Mouse (Mus musculus): Measurements from ENCODE around the gene Gjb4. TPM values are rescaled to one million over a fixed set of nuclear protein-coding genes. Genes with fewer than 3 reads are reported as not detected.
A peak's percentile ranks its signal among the peaks of the same experiment; 100 is the strongest.

The Gjb4 gene
- total RNA-seq (2021): not detected

DNA sequence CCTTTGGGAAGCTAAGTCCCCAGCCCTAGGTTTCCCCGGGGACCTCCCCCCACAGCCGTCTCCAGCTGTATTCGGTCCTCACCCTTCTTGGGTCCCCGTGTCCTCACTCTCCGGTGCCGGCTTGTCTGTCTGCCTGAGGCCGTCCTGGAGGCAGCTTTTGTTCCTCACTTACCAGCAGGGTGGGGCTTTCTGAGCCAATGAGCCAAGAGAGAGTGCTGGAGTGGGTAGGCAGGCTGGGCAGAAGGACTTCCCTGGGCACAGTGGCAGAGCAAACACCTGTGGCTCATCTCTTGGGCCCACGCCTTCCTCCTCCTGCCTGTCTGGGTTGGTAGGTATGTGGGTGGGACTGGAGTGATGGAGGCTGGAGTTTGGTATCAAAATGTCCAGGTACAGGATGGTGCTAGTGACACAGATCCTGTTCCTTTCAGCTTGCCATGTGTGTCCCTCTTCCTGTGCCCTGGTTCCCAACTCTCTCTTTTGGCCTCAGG, at the start of gene Gjb4:
TSS of gene Gjb4 (minus strand) at position 131 of the 488 bp plus-strand sequence.
- DNase-seq: no peak
- intact Hi-C loops (cut with DNase I): no loop called here

- intact Hi-C loops (cut with DNase I): no loop called here
- no peak for DNase-seq
Measured at GRCm38 (mm10) chr4:127402614-127403013, 48.7 kb upstream of the Gjb4 start.

DNA sequence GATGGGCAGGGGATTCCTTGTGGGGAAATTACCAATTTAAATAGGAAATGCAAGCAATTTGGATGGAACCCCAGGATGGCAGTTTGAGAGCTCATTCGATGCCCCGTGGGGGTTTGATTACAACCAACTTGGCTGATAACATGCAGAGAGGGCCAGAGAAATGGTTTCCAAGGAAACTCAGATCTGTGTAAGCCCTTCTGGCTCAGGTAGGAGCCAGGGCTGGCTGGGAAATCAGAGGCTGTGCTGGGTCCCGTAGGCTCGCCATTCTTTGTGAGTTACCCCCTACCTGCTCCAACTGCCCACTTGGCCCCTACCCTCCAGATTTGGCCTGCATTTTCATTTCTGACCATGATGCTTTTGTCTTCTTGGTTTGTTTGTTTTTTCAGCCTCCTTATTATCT, 48.3 kb upstream of the Gjb4 start:
- DNase-seq: no peak
- intact Hi-C loops (cut with DNase I): no loop called here

DNA sequence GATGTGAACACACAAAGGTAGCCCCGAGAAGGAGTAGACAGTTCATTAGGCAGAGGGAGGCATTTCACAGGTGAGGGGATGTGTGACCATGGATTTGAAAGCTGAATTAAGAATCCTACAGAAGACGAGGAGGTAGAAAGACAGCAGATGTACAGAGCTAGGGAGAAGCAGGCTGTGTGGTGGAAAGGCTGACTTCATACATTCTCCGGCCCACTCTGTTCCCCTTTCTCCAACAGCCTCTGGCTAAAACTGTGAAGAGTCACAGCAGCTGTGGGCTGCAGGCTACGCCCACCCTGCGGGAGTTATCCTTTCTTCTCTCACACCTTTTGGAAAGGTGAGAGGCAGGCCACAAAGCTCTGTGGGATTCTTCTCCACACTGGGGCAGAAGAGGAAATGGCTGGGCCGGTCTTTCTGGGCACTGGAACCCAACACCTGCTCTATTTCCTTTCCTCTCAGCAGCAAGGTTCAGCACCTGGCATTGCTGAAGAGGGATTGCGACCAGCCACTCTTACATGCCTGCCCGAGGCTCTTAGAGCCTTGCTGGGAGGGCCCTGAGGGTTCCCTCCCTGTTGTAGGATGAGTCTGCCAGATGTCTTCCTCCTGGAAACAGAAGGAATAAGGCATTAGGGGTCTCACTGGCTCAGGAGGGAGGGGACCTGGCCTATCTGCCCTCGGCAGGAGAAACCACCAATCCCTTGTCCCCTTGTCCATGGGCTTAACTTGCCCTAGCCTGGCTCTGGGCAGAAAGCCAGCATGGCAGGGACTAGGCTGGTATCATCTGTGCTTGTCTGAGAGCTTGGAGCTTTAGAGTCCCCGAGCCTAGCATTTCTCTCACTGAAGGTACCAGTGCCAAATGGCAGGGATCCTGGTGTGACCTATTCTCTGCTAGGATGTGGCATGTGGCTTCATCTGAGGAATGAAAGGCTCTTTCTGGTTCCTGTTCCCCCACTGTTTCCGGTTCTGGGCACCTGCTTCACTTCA, 46.6 kb upstream of the Gjb4 start:
- DNase-seq: peak; percentile 70 to 74

GRCm38 (mm10) chr4:127395591-127395990, 41.7 kb upstream of the Gjb4 start:
- intact Hi-C loops (cut with DNase I): no loop called here
- DNase-seq: no peak

More for the DNA sequence above, 46.6 kb upstream of the Gjb4 start:
- intact Hi-C loops (cut with DNase I): no loop called here

DNA sequence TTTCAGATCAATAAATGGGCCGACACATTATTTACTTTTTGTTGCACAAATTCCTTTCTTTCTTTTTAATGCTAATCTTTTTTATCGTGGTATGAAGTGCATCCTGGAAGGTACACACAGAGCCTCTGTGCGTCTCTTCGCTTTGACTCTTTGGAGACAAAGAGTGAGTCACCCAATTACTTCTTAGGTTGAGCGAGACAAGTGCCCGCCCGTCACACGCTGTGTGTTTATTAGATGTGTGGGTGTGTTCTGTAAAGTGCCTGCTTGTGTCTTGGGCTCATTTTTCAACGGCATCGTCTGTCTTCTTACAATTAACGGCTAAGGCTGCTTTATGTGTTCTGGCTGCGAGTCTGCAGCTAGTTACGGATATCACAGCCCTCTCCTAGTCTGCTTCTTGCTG, 35.8 kb upstream of the Gjb4 start:
- intact Hi-C loops (cut with DNase I): no loop called here
- DNase-seq: no peak

DNA sequence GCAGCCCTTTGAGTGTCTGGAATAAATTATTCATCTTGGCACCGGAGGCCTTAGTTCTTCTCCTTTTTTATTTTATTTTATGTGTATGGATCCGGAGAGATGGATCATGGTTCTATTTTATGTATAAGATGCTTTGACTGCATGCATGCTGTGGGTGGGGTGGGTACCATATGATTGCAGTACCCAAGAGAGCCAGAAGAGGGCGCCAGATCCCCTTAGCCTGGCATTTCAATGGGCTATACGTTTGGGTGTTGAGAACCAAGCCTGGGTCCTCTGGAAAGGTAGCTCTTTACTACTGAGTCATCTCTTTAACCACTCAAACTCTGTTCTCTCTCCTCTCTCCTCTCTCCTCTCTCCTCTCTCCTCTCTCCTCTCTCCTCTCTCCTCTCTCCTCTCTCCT, 23.5 kb upstream of the Gjb4 start:
- DNase-seq: no peak
- intact Hi-C loops (cut with DNase I): loop anchor here (10.0 kb wide), 1 partner anchor 1167 kb away; no protein-coding TSS in a partner anchor

DNA sequence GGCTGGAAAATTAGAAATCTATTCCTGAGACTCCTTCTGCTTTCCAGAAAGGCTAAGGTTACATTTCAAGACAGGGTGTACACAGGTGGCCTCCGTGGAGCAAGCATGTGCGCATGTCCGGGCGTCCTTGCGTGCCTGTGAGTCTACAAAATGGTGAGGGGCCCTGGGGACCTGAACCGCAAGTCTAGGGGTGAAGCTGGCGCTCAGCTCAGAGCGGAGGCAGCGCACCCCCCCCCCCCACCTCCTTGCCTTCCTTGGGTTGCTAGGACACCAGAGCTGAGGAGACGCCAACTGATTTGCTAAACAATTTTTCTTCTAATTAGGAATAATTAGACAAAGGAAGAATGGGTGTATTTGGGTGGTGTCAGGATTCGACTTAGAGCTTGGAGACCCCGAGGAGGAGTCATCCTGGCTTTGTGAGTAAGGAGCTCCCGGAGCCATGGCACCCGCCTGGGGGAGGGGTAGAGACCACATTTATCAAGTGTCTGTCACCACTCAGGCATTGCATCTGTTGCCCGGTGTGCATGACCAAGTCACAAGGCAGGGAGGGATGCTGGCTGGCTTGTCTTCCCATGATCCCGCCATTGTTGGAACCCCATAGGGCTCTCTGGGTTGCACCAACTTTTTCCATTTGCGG, 21.8 kb upstream of the Gjb4 start:
- intact Hi-C loops (cut with DNase I): loop anchor here (10.0 kb wide), 1 partner anchor 1169 kb away; no protein-coding TSS in a partner anchor
- no peak for DNase-seq

DNA sequence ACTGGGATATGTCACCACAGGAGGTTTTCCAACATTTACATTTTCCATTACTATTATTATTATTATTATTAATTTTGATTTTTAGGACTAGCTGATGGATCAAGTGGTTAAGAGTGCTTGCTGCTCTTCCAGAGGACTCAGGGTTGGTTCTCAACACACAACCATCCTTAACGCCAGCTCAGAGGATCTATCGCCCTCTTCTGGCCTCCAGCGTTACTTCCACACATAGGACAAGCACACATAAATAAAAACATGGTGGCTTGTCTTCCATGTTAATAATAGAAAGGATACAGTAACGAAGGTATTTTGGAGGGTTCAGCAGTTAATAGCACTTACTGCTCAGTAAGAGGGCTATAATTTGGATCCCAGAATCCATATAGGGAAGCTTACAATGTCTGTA, 20.8 kb upstream of the Gjb4 start:
- intact Hi-C loops (cut with DNase I): loop anchor here (10.0 kb wide), 1 partner anchor 1170 kb away; no protein-coding TSS in a partner anchor
- no peak for DNase-seq

DNA sequence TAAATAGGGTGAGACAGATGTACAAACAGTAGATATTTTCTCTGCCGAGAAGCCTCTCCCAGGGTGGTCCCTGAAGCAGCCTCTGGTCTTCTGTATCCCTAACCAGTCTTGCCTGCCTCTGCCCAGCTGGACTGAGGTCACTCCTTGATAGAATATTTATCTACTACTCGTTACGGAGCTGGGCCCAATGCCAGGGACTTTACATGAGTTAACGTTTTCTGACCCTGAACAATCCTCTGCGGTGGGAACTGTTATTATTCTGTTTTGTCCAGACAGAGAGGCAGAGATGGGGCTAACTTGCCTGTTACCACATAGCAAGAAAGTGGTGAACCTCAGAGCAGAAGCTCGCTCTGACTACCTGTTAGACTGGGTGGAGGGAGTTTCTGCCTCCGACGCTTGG, 19.6 kb upstream of the Gjb4 start:
- intact Hi-C loops (cut with DNase I): loop anchor here (10.0 kb wide), 1 partner anchor 1171 kb away; no protein-coding TSS in a partner anchor
- DNase-seq: no peak

DNA sequence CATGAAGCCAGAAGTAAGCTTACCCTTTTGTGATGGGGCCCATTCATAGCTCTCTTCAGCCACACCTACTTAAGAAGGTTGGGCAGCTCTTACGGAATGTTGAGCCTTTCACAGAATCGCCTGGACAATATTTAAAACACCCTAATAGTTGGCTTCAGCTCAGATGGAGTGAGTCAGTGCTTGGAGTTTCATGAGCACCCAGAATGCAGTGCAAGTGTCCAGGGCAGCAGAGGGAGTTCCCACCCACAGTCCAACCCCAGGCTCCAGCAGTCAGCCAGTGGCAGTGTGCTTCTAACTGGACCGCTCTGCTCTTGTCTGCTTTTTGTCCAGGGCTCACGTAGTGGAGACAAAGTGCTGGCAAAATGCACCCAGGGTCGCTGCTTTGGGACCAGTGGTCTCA, 17.7 kb upstream of the Gjb4 start:
- intact Hi-C loops (cut with DNase I): loop anchor here (10.0 kb wide), 1 partner anchor 1173 kb away; no protein-coding TSS in a partner anchor
- peak; percentile 68 to 69 for DNase-seq

- DNase-seq: no peak
- intact Hi-C loops (cut with DNase I): loop anchor here (10.0 kb wide), 1 partner anchor 1174 kb away; no protein-coding TSS in a partner anchor
Measured at GRCm38 (mm10) chr4:127370447-127370846, 16.6 kb upstream of the Gjb4 start.

DNA sequence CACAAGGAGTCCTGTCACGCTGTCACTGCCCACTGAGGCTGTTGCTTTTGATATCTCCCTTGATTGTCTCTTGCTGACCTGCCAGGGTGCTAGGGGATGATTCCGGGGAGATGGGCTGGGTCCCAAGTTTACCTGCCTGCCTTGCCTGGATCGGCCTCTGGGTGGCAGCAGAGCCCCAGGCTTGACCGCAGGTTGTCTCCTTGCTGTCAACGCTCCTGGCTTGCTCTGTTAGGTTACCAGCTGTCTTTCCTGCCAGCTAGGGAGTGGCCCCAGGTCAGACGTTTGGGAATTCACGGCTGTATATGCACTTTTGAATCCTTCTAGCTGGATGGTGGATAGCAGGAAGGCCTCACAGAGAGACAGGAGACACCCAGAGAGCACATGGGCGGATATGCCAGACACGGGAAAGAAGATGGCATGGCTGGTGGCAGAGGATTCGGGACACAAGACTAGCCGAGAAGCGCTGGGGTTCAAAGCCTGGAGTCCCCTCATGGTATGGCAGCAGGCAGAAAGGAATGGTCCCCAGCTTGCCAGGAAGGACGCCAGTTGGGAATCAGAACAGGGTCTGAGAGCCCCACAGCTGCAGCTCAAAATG, 14.6 kb upstream of the Gjb4 start:
- intact Hi-C loops (cut with DNase I): loop anchor here (1.0 to 2.0 kb wide), 2 partner anchors 66 to 244 kb away; no protein-coding TSS in a partner anchor
- peak; percentile 69 to 82 for DNase-seq

DNA sequence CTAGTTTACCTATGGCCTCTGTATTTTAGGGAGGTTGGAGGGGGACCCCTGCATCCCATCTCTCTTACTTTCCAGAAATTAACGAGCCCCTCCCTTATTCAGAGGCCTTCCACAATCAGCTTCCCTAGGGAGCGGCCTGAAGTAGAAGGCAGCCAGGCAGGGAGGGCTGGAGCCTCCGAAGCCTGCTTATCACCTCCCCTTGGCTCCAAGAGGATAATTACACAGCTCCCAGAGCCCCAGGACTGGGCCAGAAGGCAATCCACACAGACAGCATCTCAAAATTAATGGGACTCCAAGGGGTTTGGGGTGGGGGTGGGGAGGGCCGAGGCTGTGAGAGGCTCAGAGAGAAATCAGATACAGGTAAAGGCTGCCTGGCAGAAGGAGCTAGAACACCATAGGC, 12.0 kb upstream of the Gjb4 start:
- no peak for DNase-seq
- intact Hi-C loops (cut with DNase I): no loop called here

GRCm38 (mm10) chr4:127365433-127365832, 11.6 kb upstream of the Gjb4 start:
- no peak for DNase-seq
- intact Hi-C loops (cut with DNase I): no loop called here

GRCm38 (mm10) chr4:127364431-127364830, 10.6 kb upstream of the Gjb4 start:
- intact Hi-C loops (cut with DNase I): no loop called here

DNA sequence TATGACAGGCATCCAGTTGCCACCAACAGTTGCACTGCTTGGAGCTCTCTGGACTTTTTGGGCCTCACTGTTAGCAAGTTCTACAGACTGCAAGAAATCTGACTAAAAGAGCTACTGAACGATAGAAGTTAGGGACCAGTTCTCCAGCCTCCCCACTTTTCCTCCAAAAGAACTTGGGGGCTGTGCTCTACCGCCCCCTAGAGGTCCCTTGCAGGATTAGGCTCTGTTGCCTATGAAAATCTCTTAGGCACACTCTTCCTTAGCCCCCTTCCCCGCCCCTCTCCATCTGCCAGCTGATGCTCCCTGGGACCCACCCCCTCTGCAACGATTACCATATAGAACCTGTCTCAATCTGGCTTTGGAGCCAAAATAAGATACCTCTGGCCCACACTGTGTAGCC, 9.4 kb upstream of the Gjb4 start:
- intact Hi-C loops (cut with DNase I): no loop called here
- no peak for DNase-seq

More at GRCm38 (mm10) chr4:127364431-127364830, 10.6 kb upstream of the Gjb4 start:
- no peak for DNase-seq

- intact Hi-C loops (cut with DNase I): no loop called here
- DNase-seq: no peak
Measured at GRCm38 (mm10) chr4:127362520-127362919, 8.6 kb upstream of the Gjb4 start.

- intact Hi-C loops (cut with DNase I): no loop called here
- no peak for DNase-seq
Measured at GRCm38 (mm10) chr4:127358018-127358417, 4.1 kb upstream of the Gjb4 start, which contains the start of gene Gjb5. Gene Gjb5, minus strand, starts transcription at chr4:127358181.

All from heart, postnatal 10 days (tissue).